Mouse (Mus musculus): ENCODE data around the gene Fktn. TPM values are rescaled to one million over a fixed set of nuclear protein-coding genes. Genes with fewer than 3 reads are reported as not detected.
"Not testable (repeated sequence)": the region's sequence is repeated elsewhere in the genome, so short reads cannot be mapped to it uniquely, and the experiment has no call there.

Fktn gene
- polyA plus RNA-seq, 1 experiment from 2014 or later = 14.8 TPM

DNA sequence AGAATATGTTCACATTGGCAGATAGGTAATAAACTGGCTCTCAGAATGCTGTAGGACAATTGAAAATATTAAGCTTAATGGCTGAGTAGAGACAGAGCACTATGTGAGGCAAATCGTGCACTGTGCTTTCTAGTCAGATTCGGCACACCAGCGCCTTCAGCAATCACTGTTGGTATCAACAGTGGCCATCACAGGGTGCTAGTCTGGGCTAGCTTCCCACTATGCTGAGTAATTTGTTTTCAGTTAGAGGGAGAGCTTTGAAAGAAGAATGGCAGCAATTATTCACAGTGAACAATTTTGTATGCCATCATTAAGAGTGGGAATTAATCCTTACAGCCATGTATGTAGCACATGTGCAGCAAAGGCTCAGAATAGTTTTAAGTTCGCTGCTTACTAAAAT is 8.7 kb downstream of the Fktn start:
- Histone ChIP-seq H3K9me3 (replicated peaks) (no peaks in the 10 kb centered on the region), H3K4me1 (replicated peaks) (0 out of 2 replicates have a peak, but pooled peaks cover 3% of the 10 kb centered on the region), H3K9ac (no peak overlapping the region), H3K27ac (no peak overlapping the region), H3K36me3 (peaks cover under 1% of the 10 kb centered on the region; the same call in 1 of the 2 replicates), H3K4me2 (no peak overlapping the region), H3K27me3 (no peaks in the 10 kb centered on the region), H3K4me3 (no peak overlapping the region)
- ATAC-seq (replicated peaks; ENCODE audit: insufficient number of reproducible peaks, insufficient read depth, low FRiP score, low read depth) = no peak
- WGBS = 86% methylated on average over 4 of the region's 4 CpGs

- ATAC-seq (replicated peaks; ENCODE audit: insufficient number of reproducible peaks, insufficient read depth, low FRiP score, low read depth); H3K27ac ChIP-seq; H3K4me2 ChIP-seq; H3K27me3 ChIP-seq; H3K9ac ChIP-seq; H3K9me3 ChIP-seq (replicated peaks); H3K4me3 ChIP-seq; H3K4me1 ChIP-seq (replicated peaks): not testable (repeated sequence)
- WGBS = 84% methylated on average over 2 of the region's 2 CpGs
- H3K36me3 ChIP-seq = peaks cover 11% of the 10 kb centered on the region
Measured at GRCm38 (mm10) chr4:53726100-53726499, 12.3 kb downstream of the Fktn start.

GRCm38 (mm10) chr4:53728121-53728520 is 14.3 kb downstream of the Fktn start:
- H3K27me3 ChIP-seq = no peaks in the 10 kb centered on the region
- H3K36me3 ChIP-seq = peaks cover 17% of the 10 kb centered on the region
- no peak overlapping the region for H3K4me2 ChIP-seq
- H3K27ac ChIP-seq = no peak overlapping the region
- no peak overlapping the region for H3K9ac ChIP-seq
- no peaks in the 10 kb centered on the region for H3K4me1 ChIP-seq (replicated peaks)
- no peaks in the 10 kb centered on the region for H3K9me3 ChIP-seq (replicated peaks)
- H3K4me3 ChIP-seq = no peak overlapping the region
- WGBS = 100% methylated on average over 1 of the region's 1 CpGs
- ATAC-seq (replicated peaks; ENCODE audit: insufficient number of reproducible peaks, insufficient read depth, low FRiP score, low read depth) = no peak

DNA sequence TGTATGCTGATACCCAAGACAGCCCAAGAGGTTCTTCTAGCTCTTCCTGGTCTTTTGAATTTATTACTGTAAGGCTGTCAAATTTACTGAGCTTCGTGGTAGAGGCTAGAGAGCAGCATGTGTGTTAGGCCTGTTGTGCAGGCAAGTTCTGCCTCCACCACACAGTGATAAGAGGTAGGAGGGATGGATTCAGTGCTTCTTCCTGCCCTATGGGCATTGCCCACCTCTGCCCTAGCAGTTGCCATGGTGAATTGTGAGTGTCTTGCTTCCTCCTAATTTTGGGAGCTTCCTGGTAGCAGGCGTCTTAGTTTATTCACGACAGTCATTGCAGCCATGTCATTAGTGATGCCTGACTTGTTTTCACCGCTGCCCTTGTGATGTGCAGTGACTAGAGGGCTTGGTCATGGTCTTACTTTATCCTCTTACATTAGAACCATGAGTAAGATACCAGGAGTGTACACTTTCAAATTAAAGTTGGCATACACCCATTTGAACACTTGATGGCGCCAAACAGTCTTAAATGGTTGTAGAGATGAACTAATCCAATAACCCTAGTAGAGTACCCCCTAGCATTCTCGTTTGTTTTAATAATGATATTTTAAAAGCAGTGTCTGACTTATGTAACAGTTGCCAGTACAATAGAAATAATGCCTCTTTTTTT is 25.3 kb downstream of the Fktn start:
- no peak overlapping the region for H3K27ac ChIP-seq
- no peak for ATAC-seq (replicated peaks; ENCODE audit: insufficient number of reproducible peaks, insufficient read depth, low FRiP score, low read depth)
- H3K36me3 ChIP-seq = peaks cover 18% of the 10 kb centered on the region
- H3K9me3 ChIP-seq (replicated peaks) = no peaks in the 10 kb centered on the region
- 40% methylated on average over 6 of the region's 6 CpGs for WGBS
- H3K9ac ChIP-seq = no peak overlapping the region
- no peaks in the 10 kb centered on the region for H3K4me1 ChIP-seq (replicated peaks)
- no peak overlapping the region for H3K4me3 ChIP-seq
- H3K27me3 ChIP-seq = no peaks in the 10 kb centered on the region
- H3K4me2 ChIP-seq = no peak overlapping the region

- Histone ChIP-seq H3K4me1 (replicated peaks) (no peaks in the 10 kb centered on the region), H3K4me3 (no peak overlapping the region), H3K4me2 (no peak overlapping the region), H3K27me3 (no peaks in the 10 kb centered on the region), H3K36me3 (peaks cover 15% of the 10 kb centered on the region; the same call in 1 of the 2 replicates), H3K9ac (no peak overlapping the region), H3K9me3 (replicated peaks) (no peaks in the 10 kb centered on the region), H3K27ac (no peak overlapping the region)
- ATAC-seq (replicated peaks; ENCODE audit: insufficient number of reproducible peaks, insufficient read depth, low FRiP score, low read depth) = no peak
Measured at GRCm38 (mm10) chr4:53749831-53750230, 36.0 kb downstream of the Fktn start.

- Histone ChIP-seq H3K4me1 (replicated peaks) (no peaks in the 10 kb centered on the region), H3K4me3 (no peak overlapping the region), H3K9me3 (replicated peaks) (no peaks in the 10 kb centered on the region), H3K9ac (no peak overlapping the region), H3K27me3 (no peaks in the 10 kb centered on the region), H3K27ac (no peak overlapping the region), H3K36me3 (peaks cover 15% of the 10 kb centered on the region; the same call in 1 of the 2 replicates), H3K4me2 (no peak overlapping the region)
- no peak for ATAC-seq (replicated peaks; ENCODE audit: insufficient number of reproducible peaks, insufficient read depth, low FRiP score, low read depth)
- WGBS = 66% methylated on average over 16 of the region's 16 CpGs
Measured at GRCm38 (mm10) chr4:53750391-53751120, 36.8 kb downstream of the Fktn start.

DNA sequence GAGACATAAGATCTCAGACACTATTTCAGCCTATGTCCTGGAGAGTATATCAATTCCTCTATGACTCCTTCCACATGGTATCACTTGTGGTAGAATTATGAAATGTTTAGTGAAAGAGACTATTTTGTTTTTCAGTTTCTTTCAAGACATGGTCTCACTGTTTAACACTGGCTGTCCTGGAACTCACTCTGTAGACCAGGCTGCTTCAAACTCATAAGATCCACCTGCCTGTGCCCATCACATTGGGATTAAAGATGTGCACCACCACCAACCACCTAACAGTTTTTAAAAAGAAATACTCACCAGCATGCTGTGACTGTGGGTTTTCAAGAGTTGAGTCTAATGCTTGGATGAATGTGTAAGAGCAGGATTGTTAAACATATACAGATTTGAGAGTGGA is 43.2 kb downstream of the Fktn start:
- ATAC-seq (replicated peaks; ENCODE audit: insufficient number of reproducible peaks, insufficient read depth, low FRiP score, low read depth) = no peak
- no peak overlapping the region for H3K27ac ChIP-seq
- H3K27me3 ChIP-seq = no peaks in the 10 kb centered on the region
- no peaks in the 10 kb centered on the region for H3K9me3 ChIP-seq (replicated peaks)
- H3K36me3 ChIP-seq = peaks cover 7% of the 10 kb centered on the region; the same call in 1 of the 2 replicates
- no peak overlapping the region for H3K9ac ChIP-seq
- H3K4me3 ChIP-seq = no peak overlapping the region
- H3K4me1 ChIP-seq (replicated peaks) = no peaks in the 10 kb centered on the region
- H3K4me2 ChIP-seq = no peak overlapping the region

DNA sequence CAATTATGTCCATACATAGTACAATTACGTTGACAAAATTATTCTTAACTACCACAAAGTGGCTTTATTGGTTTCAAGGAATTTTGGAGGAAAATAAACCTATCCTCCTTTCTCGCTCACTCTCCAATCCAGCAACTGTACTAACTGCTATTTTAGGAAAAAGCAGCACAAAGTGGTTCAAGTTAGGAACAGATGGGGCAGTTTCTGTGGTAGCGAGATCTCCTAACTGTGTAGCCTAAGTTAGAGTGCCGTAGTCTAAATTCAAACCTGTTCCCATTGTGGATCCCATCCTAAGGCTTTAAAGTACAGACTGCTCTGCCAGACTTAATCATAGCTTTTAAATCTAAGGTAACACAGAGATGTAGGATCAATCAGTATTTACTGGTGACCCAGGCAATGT is 45.0 kb downstream of the Fktn start:
- H3K4me3 ChIP-seq = no peak overlapping the region
- WGBS = 88% methylated on average over 4 of the region's 4 CpGs
- no peaks in the 10 kb centered on the region for H3K27me3 ChIP-seq
- H3K9me3 ChIP-seq (replicated peaks) = no peaks in the 10 kb centered on the region
- H3K9ac ChIP-seq = no peak overlapping the region
- no peak overlapping the region for H3K27ac ChIP-seq
- H3K4me1 ChIP-seq (replicated peaks) = no peaks in the 10 kb centered on the region
- no peak for ATAC-seq (replicated peaks; ENCODE audit: insufficient number of reproducible peaks, insufficient read depth, low FRiP score, low read depth)
- peaks cover 13% of the 10 kb centered on the region; the same call in 1 of the 2 replicates for H3K36me3 ChIP-seq
- no peak overlapping the region for H3K4me2 ChIP-seq

GRCm38 (mm10) chr4:53759678-53760077 is 45.9 kb downstream of the Fktn start:
- H3K36me3 ChIP-seq = peaks cover 18% of the 10 kb centered on the region

DNA sequence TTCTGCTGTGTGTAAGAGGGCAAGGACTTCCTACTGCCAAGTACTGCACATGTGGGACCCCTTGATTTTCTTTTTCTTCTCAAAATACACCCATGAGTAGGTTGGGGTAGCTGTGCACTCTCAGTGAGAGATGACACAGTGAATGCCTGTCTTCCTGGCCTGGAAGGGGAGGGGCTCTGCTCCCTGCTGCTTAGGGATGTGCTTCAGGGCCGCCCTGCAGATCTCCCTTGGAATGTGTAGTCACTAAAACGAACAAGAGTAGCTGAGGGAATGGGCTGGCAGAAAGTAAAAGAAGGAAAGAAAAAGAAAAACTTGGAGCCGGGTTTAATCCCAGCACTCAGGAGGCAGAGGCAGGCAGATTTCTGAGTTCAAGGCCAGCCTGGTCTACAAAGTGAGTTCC is 48.7 kb downstream of the Fktn start:
- Histone ChIP-seq H3K4me2 (no peak overlapping the region), H3K36me3 (peaks cover 18% of the 10 kb centered on the region), H3K27me3 (no peaks in the 10 kb centered on the region), H3K4me3 (no peak overlapping the region), H3K27ac (no peak overlapping the region), H3K9ac (no peak overlapping the region), H3K9me3 (replicated peaks) (no peaks in the 10 kb centered on the region), H3K4me1 (replicated peaks) (no peaks in the 10 kb centered on the region)
- WGBS = 62% methylated on average over 3 of the region's 3 CpGs
- no peak for ATAC-seq (replicated peaks; ENCODE audit: insufficient number of reproducible peaks, insufficient read depth, low FRiP score, low read depth)

More at GRCm38 (mm10) chr4:53759678-53760077, 45.9 kb downstream of the Fktn start:
- Histone ChIP-seq H3K27ac (no peak overlapping the region), H3K4me1 (replicated peaks) (no peaks in the 10 kb centered on the region), H3K27me3 (no peaks in the 10 kb centered on the region), H3K4me2 (no peak overlapping the region), H3K9me3 (replicated peaks) (no peaks in the 10 kb centered on the region), H3K9ac (no peak overlapping the region), H3K4me3 (no peak overlapping the region)
- no peak for ATAC-seq (replicated peaks; ENCODE audit: insufficient number of reproducible peaks, insufficient read depth, low FRiP score, low read depth)
- whole genome bisulfite sequencing = 90% methylated on average over 3 of the region's 3 CpGs

DNA sequence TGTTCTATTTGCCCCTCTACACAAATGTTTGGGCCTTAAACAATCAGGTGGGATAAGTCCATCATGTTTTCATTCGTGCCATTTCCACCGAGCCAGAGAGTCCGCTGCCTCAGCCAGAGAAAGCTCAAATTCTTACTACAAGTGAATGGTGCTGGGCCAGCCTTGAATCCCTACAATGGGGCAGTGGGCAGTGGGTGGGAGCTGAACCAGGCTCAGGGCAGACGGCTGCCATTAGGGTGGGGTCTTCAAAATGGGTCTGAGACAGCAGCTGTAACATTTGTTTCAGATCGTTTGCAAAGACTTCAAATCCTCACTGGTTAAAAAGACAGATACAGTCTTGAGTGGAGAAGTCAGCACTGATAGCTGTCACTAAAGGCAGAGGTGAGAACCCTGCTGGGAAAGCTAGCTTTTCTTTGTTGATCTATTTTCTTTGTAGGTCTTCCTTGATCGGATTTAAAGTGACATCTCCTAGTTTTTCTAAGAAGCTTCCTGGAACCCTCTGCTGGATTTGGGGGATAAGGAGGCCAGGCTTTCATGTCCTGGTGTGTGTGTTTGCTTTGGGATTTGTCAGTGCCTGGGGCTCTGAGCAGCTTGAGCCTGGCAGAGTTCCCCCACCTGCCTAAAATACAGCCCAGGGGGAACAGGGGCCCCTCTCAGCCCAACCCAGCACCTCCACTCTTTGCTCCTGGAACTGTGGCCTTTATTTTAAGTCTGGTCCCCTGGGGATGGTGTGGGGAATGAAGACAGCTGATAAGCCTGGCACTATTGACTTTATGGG is 57.3 kb downstream of the Fktn start:
- H3K27ac ChIP-seq = no peak overlapping the region
- WGBS = 37% methylated on average over 6 of the region's 6 CpGs

More for the DNA sequence above, 57.3 kb downstream of the Fktn start:
- no peaks in the 10 kb centered on the region for H3K36me3 ChIP-seq
- peaks cover 4% of the 10 kb centered on the region for H3K27me3 ChIP-seq
- H3K4me3 ChIP-seq = no peak overlapping the region
- ATAC-seq (replicated peaks; ENCODE audit: insufficient number of reproducible peaks, insufficient read depth, low FRiP score, low read depth) = no peak
- no peak overlapping the region for H3K9ac ChIP-seq
- peaks cover 6% of the 10 kb centered on the region; the same call in 1 of the 2 replicates for H3K4me1 ChIP-seq (replicated peaks)
- no peak overlapping the region for H3K4me2 ChIP-seq
- H3K9me3 ChIP-seq (replicated peaks) = no peaks in the 10 kb centered on the region

All from heart, embryonic 15.5 days (tissue).